Mouse (Mus musculus) thymus, adult 2 months (tissue): ENCODE data around the gene Ino80e. TPM values are rescaled to one million over a fixed set of nuclear protein-coding genes. Genes with fewer than 3 reads are reported as not detected.

Source experiments
- DNase-seq: peaks from one replicate; pipeline ENCODE4 v3.0.0; 2021
- H3K27ac ChIP-seq: fragments of 200-500 bp; 2 replicates; pipeline ENCODE4 v1.5.1; 2012; ENCODE audit warnings: low read length, control low read depth; ENCODE audit not compliant: control insufficient read depth, insufficient read depth
- H3K27me3 ChIP-seq: fragments of 200-500 bp; 2 replicates; pipeline ENCODE4 v1.6.1; 2012; ENCODE audit warnings: mild to moderate bottlenecking, low read length, moderate library complexity, mixed read lengths; ENCODE audit not compliant: control insufficient read depth, insufficient read depth
- H3K36me3 ChIP-seq: fragments of 200-500 bp; 2 replicates; pipeline ENCODE4 v1.6.1; 2012; ENCODE audit warnings: mild to moderate bottlenecking, low read length, moderate library complexity; ENCODE audit not compliant: control insufficient read depth, insufficient read depth
- H3K4me1 ChIP-seq: fragments of 200-500 bp; replicated peaks from 2 replicates; pipeline ENCODE4 v1.6.1; 2012; ENCODE audit warnings: low read length; ENCODE audit not compliant: control insufficient read depth, insufficient read depth
- H3K4me3 ChIP-seq: fragments of 200-500 bp; 2 replicates; pipeline ENCODE4 v1.5.1; 2012; ENCODE audit warnings: mild to moderate bottlenecking, low read length, control low read depth, moderate library complexity; ENCODE audit not compliant: control insufficient read depth, insufficient read depth
- CTCF ChIP-seq: fragments of 200-500 bp; IDR thresholded peaks from 2 replicates; pipeline ENCODE4 v1.5.1; 2012; ENCODE audit warnings: mild to moderate bottlenecking, control low read depth, low read length, moderate library complexity, borderline replicate concordance; ENCODE audit not compliant: control insufficient read depth, poor library complexity, insufficient read depth; ENCODE audit errors: extremely low read depth
- POLR2A ChIP-seq: fragments of 200-500 bp; IDR thresholded peaks from 2 replicates; pipeline ENCODE4 v1.6.1; 2012; ENCODE audit warnings: mild to moderate bottlenecking, low read length, control low read depth, moderate library complexity; ENCODE audit not compliant: control insufficient read depth, poor library complexity, insufficient read depth; ENCODE audit errors: extremely low read depth
- whole genome bisulfite sequencing: fragments of 180-500 bp; shearing (Covaris S2); methylation state at CpG from one replicate; pipeline ENCODE4 v1.1.7; 2018; 5-methylcytosine and 5-hydroxymethylcytosine counted together
- polyA plus RNA-seq: library from polyadenylated mRNA; depleted of rRNA; stranded (reverse); fragments of >200 nt; gene quantifications from 2 replicates; pipeline ENCODE4 v1.2.3, GENCODE M21; 2012; rRNA removed

Gene Ino80e
- polyA plus RNA-seq, 1 experiment, result 122 TPM

DNA sequence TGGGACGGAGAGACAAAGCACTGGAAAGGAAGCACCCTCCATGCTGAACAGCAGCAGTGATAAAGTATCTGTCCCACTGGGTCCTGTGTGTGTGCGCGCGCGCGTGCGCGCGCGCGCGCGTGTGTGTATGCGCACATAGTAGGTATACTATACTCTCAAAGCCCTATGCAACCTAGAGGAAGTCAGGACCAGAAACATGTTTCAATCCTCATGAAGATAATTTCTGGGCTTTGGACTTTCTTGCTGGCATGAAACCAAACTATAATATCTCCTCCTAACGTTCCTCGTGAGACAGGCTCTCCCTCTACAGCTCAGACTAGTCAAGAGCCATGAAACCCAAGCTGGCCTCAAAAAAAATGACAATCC is 61.1 kb downstream of the Ino80e start:
- DNase-seq, result no peak
- Histone ChIP-seq H3K36me3 (no peaks in the 10 kb centered on the region), H3K27ac (no peak overlapping the region), H3K4me3 (no peak overlapping the region), H3K27me3 (no peaks in the 10 kb centered on the region), H3K4me1 (peaks cover 19% of the 10 kb centered on the region)
- WGBS, result 98% methylated on average over 16 of the region's 16 CpGs
- TF ChIP-seq POLR2A (no peak), CTCF (no peak)

Other genes starting within 250 kb of the Ino80e start
- 5.2 and 7.1 TPM in 2 replicates for gene Nupr1, start 231.5 kb downstream of the Ino80e start, polyA plus RNA-seq
- 72.9 and 99.6 TPM in 2 replicates for gene Sgf29, start 213.1 kb downstream of the Ino80e start, polyA plus RNA-seq
- 8.6 and 14.8 TPM in 2 replicates for gene Sult1a1, start 185.9 kb downstream of the Ino80e start, polyA plus RNA-seq
- 45.6 and 51.3 TPM in 2 replicates for gene Bola2, start 167.0 kb downstream of the Ino80e start, polyA plus RNA-seq
- gene Slx1b, start 166.6 kb downstream of the Ino80e start, polyA plus RNA-seq, result 34.6 and 36.7 TPM in 2 replicates
- 2,939 and 3,162 TPM in 2 replicates for gene Coro1a, start 154.6 kb downstream of the Ino80e start, polyA plus RNA-seq
- 130 and 131 TPM in 2 replicates for gene Mapk3, start 102.8 kb downstream of the Ino80e start, polyA plus RNA-seq
- gene Gdpd3, start 96.0 kb downstream of the Ino80e start, polyA plus RNA-seq, result 15.7 and 106 TPM in 2 replicates
- gene Ypel3, start 85.4 kb downstream of the Ino80e start, polyA plus RNA-seq, result 622 and 685 TPM in 2 replicates
- gene Tbx6, start 80.9 kb downstream of the Ino80e start, polyA plus RNA-seq, result 25.0 and 37.9 TPM in 2 replicates
- gene Ppp4c, start 69.9 kb downstream of the Ino80e start, polyA plus RNA-seq, result 460 and 482 TPM in 2 replicates
- 2.9 and 3.3 TPM in 2 replicates for gene Fam57b, start 64.7 kb downstream of the Ino80e start, polyA plus RNA-seq
- gene 4930451I11Rik, start 30.7 kb downstream of the Ino80e start, polyA plus RNA-seq, result not detected in 2 replicates
- 0.12 and 0.13 TPM in 2 replicates for gene Doc2a, start 15.0 kb downstream of the Ino80e start, polyA plus RNA-seq
- 18.7 and 24.6 TPM in 2 replicates for gene Hirip3, start 405 bp downstream of the Ino80e start, polyA plus RNA-seq
- 182 and 198 TPM in 2 replicates for gene Taok2, start 22.3 kb upstream of the Ino80e start, polyA plus RNA-seq
- 87.7 and 94.7 TPM in 2 replicates for gene Tmem219, start 60.5 kb upstream of the Ino80e start, polyA plus RNA-seq
- gene Kctd13, start 66.5 kb upstream of the Ino80e start, polyA plus RNA-seq, result 38.8 and 42.4 TPM in 2 replicates
- gene Asphd1, start 87.2 kb upstream of the Ino80e start, polyA plus RNA-seq, result 0.33 and 0.35 TPM in 2 replicates
- gene Sez6l2, start 88.2 kb upstream of the Ino80e start, polyA plus RNA-seq, result 2.9 and 3.7 TPM in 2 replicates
- 280 and 294 TPM in 2 replicates for gene Cdipt, start 113.5 kb upstream of the Ino80e start, polyA plus RNA-seq
- 0.34 and 1.0 TPM in 2 replicates for gene Cdiptos, start 113.7 kb upstream of the Ino80e start, polyA plus RNA-seq
- gene Mvp, start 152.2 kb upstream of the Ino80e start, polyA plus RNA-seq, result 42.5 and 64.9 TPM in 2 replicates
- 5.4 and 6.2 TPM in 2 replicates for gene Pagr1b, start 154.1 kb upstream of the Ino80e start, polyA plus RNA-seq
- 11.9 and 12.7 TPM in 2 replicates for gene Pagr1a, start 155.0 kb upstream of the Ino80e start, polyA plus RNA-seq
- gene Gm42742, start 158.7 kb upstream of the Ino80e start, polyA plus RNA-seq, result 103 and 113 TPM in 2 replicates
- 49.7 and 53.1 TPM in 2 replicates for gene Prrt2, start 158.8 kb upstream of the Ino80e start, polyA plus RNA-seq
- 954 and 1,846 TPM in 2 replicates for gene Maz, start 164.7 kb upstream of the Ino80e start, polyA plus RNA-seq
- 50.5 and 66.8 TPM in 2 replicates for gene Kif22, start 180.1 kb upstream of the Ino80e start, polyA plus RNA-seq
- gene Zg16, start 225.0 kb upstream of the Ino80e start, polyA plus RNA-seq, result 0.73 and 1.2 TPM in 2 replicates
- gene AI467606, start 229.0 kb upstream of the Ino80e start, polyA plus RNA-seq, result 518 and 532 TPM in 2 replicates